Mouse (Mus musculus) spleen, adult 18-20 months (tissue): ENCODE measurements around the gene Mdga1.

Experiments used
- DNase-seq, 2 experiments: peaks; one replicate each; pipeline ENCODE4 v3.0.0; 2022; ENCODE audit warnings: mixed read lengths in 2 of 2

The Mdga1 gene

GRCm38 (mm10) chr17:29883351-29883750, 86.5 kb downstream of the Mdga1 start:
- DNase-seq: no peak

DNA sequence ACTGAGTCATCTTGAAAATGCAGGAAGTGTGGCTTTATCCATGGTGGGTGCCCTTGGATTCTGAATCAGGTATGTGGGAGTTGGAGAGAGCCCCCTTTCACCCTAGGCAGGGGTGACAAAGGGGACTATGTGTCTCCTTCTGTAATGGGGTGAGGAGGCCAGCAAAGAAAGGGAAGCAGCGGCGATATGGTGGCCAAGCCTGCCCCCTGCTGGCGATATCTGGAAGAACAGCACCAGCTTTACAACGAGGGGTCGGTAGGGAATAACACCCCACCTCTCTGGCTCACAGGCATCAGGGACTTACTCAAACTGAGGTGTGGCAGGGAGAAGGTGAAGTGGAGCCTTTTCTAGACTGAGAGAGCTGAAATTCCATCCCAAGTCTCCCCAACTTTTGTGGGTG, 87.0 kb downstream of the Mdga1 start:
- DNase-seq: peak in 1 of 2 experiments; percentile 64

DNA sequence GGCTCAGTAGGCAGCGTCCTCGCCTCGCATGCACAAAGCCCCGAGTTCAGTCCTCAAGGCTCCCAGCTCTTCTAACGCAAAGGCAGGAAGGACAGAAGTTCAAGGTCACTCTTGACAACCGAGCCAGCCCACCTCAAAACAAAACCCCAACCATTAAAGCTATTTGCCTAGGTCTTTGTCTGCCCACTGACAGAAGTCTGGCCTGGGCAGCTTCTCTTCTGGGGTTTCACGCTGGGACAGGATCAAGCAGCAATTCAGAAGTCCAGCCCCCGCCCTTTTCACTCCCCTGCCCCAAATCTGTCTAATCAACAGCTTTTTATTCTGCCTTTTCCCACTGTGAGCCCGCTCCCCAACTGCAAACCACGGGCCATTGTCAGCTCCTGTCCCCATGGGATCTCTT, 89.6 kb downstream of the Mdga1 start:
- DNase-seq: no peak

DNA sequence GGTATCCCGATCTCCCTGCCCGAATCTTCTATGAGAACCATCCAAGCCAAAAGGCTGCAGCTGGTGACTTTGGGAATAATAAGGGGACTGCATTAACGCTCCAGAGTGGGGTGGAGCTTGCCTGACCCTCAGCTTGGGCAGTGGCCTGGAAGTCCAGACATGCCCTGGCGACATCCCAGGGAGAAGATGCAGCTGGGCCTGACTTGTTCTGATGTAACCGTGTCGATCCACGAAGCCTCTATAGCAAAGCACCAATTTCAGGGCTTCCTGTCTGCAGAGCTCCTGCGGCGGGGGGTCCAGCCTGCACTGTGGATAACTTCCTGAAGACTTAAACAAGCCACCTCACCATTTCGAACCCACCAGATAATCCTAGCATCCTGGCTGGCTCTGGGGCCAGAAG, 90.9 kb downstream of the Mdga1 start:
- DNase-seq: no peak

GRCm38 (mm10) chr17:29874082-29874679, 95.7 kb downstream of the Mdga1 start:
- DNase-seq: no peak

GRCm38 (mm10) chr17:29873580-29874015, 96.3 kb downstream of the Mdga1 start:
- DNase-seq: no peak

- DNase-seq: no peak
Observed at GRCm38 (mm10) chr17:29870316-29870715, 99.6 kb downstream of the Mdga1 start.

DNA sequence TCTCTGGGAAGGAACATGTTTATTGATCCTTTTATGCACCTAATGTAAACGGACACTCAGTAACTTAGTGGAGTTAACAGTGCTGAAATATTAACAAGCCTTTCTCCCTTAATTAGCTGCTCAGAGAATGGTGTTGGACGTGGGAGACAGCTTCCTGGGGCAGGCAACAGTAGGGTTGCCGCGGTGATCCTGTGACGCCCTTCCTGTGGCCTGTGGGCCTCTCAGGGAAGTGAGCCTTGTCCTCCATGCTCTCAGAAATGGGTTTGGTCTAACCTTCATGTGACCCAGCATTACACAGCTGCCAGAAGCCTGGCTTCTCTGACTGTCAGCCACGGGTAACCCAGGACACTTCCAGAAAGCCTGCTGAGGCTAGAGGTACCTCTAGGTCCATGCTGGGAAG, 104.0 kb downstream of the Mdga1 start:
- DNase-seq: no peak

DNA sequence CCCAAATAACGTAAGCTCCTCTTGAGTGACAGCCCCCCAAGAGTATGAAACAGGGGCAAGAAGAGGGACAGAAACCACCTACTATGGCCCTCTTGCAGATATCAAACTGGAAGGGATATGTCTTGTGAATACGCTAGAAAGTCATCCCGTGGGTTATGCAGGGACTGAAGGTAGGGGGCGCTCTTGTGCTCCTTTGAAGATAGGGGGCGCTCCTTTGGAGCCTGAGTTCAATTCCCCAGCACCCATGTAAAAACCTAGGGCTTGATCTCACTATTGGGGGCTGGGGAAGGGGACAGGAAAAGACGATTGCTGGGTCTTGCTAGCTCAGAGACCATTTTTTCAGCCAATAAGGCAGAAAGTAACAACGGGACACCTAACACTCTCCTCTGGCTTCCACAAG, 105.4 kb downstream of the Mdga1 start:
- no peak for DNase-seq

- no peak for DNase-seq
Observed at GRCm38 (mm10) chr17:29859788-29860283, 110.1 kb downstream of the Mdga1 start.

DNA sequence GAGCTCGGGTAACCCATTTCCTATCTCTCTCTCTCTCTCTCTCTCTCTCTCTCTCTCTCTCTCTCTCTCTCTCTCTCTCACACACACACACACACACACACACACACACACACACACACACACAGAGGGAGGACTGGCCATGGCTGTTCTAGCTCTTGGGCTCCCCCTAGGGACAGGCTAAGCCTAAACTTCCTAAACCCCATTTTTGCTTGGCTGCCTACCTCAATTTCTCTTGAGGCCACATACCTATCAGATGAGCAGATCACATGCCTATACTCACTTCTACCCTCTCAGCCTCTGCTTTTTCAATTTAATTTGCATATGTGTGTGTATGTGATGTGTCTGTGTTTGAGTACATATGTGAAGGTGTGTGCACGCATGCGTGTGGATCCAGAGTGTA, 111.1 kb downstream of the Mdga1 start:
- DNase-seq: peak in 1 of 2 experiments; percentile 29

- DNase-seq: no peak
Observed at GRCm38 (mm10) chr17:29855702-29856580, 113.9 kb downstream of the Mdga1 start.

GRCm38 (mm10) chr17:29854835-29855234, 115.1 kb downstream of the Mdga1 start:
- DNase-seq: no peak

- no peak for DNase-seq
Observed at GRCm38 (mm10) chr17:29854388-29854787, 115.5 kb downstream of the Mdga1 start.

DNA sequence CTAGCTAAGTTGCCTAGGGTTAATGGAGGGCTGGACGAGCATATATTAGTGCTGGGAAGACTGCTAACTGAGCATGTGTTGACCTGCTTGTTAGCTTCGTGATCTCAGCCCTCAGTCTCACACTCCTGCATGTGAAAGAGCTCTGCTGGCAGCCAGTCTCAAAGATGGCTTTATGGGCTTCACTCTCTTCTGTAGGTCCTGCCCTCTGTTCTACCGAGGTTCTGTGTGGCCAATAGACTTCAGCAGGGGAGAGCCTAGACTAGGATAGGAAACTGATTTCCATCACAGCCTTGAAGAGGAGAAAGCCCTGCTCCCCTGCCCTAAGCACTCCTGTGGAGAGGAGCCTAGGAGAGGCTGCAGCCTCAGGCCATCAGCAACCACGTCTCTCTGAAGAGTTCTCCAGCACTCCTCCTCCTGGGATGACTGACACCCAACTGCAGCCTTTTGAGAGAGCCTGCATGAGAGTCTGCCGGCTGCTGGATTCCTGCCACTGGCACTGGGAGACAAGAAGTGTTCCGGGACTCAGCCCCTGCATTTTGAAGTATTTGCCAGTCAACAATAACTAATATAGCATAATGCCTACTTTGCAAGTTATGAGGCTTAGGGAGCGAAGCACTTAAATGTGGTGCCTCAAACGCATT, 116.9 kb downstream of the Mdga1 start:
- DNase-seq: no peak

GRCm38 (mm10) chr17:29849436-29849797, 120.5 kb downstream of the Mdga1 start:
- DNase-seq: no peak

GRCm38 (mm10) chr17:29848793-29849435, 121.0 kb downstream of the Mdga1 start:
- peak; percentile 26 to 75 for DNase-seq

DNA sequence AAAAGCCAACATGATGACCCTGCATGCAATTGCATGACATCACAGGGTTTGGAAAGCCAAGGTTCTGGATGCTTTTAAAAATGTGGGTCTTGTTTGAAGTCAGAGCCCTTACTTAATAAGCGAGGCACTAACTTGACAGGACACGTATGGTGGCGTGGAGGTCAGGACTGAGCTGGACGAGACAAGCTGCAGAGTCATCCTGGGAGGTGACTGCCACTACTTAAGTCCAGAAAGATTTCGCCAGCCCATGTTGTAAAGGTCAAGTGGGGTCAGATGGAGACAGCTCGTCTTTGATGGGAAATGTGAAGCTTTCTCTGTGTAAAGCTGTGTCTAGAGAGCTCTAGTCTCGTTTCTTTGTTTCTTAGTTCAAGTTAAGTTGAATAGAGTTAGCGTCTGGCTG, 122.6 kb downstream of the Mdga1 start:
- no peak for DNase-seq

- DNase-seq: no peak
Observed at GRCm38 (mm10) chr17:29846284-29846683, 123.6 kb downstream of the Mdga1 start.

DNA sequence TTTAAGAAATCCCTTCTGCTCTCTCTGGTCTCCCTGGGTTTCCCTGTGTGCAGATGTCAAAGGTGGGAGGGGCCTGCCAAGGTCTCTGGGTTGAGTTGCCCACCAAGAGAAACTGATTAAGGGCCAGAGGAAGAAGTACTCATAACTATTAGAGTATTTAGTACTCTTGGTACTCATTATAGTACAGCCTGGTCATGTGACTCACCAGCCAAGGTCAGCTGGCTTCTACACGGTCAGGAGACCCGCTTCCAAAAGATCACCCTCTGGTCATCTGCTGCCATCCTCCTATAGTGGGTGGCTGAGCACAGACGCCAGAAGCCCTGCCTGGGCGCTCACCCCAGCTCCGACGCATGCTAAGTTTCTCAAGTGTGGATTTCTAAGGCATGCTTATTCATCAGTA, 124.9 kb downstream of the Mdga1 start:
- no peak for DNase-seq

- DNase-seq: no peak
Observed at GRCm38 (mm10) chr17:29843419-29844162, 126.3 kb downstream of the Mdga1 start.
